Mouse (Mus musculus) mesoderm, embryonic 11.5 days (tissue): ENCODE measurements at regions not wholly inside any gene's neighbourhood (a gene's known extent, or its start where the extent isn't known, plus 50 kb on each side); places are given as distances from the start of the nearest gene placed in this dataset.
"Not testable (repeated sequence)": the region's sequence is repeated elsewhere in the genome, so short reads cannot be mapped to it uniquely, and the experiment has no call there.

ENCODE experiments used
- DNase-seq: peaks from one replicate; pipeline ENCODE4 v3.0.0-alpha.2; 2012; ENCODE audit warnings: low read depth, low spot score

DNA sequence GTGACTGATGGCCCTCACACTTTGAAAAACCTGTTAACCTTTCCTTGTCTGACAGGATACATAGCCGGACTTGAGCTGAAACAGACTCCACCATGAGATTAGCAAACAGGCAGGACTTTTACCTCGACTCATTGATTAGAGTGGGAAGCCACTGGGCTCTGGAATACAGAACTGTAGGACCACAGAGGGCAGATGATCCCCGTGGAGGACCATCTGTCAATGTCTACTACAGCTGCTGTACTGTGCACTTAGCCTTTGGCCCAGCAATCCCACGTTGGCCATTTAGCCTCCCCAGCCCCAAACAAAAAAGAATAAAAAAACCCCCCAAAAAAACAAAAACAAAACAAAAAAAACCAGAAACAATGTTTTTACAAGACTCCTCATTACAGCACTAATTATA is 103.9 kb upstream of the Dazl start:
- DNase-seq = no peak

DNA sequence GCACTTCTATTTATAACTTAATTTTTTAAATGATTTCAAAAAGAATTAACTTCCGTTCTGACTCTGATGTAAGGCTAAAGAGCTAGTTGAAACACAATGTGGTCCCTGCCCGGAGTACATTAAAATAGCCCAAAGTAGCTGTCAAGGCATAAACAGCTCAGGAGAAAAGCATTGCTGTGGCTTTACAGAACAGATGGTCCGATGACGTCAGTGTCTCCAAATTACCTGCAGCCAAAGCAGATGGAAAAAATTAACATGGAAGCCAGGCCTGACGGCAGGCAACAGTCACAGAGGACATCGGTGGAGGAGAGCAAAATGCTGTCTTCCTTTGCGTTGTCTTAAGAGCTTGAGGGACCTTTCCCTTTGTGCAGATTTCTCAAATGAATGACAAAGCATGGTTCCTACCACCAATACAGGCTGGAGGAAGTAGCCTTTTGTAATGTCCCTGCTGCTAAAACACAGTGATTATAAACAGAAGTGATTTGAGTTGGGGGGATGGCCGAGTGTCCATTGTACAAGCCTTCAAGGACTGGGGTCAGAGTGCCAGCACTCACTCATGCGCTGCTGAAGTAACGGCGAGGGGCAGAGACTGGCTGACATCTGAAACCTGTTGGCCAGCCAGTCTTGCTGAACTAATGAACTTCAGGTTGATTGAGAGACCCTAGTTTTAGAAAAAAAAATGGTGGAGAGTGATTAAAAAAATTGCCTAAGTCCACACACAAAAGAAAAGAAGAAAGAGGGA is 101.8 kb upstream of the Plcl2 start:
- peak; percentile 69 for DNase-seq

DNA sequence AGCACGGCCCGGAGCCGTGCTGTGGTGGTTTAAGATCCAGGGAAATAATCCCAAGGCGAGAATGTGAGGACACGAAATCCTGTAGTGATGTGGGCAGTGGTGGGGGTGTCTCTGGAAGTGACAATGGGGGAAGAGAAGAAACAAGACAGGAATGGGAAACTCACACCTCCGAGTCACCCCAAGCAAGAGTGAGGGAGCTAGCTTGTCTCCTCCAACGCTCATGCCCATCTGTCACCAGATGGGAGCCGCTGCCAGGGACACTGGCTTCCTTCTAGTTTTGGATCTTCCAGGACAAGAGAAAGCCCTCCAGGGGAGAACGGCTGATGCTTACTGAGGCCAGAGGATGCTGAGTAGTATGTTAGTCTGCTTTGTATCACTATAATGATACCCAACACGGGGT is 100.6 kb upstream of the Plcl2 start:
- no peak for DNase-seq

DNA sequence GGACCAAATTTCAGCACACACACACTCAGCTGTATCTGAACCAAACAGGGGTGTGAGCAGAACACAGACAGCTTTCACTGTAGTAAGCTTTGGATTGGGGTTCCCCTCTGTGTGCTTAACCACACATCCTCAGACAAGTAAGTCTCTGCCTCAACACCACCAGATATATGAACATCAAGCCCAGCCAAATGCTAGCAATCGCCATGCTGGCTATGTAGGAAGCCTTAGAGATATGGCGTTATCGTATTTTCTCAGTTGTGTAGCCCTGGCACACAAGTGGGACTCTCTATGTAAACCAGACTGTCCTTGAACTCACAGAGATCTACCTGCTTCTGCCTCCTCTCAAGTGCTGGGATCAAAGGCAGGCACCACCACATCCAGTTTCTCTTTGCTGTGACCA is 99.9 kb upstream of the Plcl2 start:
- no peak for DNase-seq

DNA sequence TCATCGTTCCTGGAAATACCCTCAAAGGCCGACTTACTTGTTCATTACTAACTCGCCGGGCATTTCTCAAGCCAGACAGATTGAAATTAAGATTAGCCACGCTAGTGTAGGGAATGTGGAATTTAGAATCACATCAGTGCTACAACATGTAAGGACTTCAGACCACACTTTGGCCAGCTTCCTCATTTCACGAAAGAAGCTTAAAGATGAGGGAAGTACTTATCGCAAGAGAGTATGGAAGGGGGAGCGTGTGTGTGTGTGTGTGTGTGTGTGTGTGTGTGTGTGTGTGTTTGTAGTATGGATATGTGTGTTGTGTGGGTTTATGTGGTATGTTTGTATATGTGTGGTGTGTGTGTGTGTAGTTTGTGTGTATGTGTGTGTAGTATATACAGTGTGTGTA is 99.3 kb upstream of the Plcl2 start:
- no peak for DNase-seq

DNA sequence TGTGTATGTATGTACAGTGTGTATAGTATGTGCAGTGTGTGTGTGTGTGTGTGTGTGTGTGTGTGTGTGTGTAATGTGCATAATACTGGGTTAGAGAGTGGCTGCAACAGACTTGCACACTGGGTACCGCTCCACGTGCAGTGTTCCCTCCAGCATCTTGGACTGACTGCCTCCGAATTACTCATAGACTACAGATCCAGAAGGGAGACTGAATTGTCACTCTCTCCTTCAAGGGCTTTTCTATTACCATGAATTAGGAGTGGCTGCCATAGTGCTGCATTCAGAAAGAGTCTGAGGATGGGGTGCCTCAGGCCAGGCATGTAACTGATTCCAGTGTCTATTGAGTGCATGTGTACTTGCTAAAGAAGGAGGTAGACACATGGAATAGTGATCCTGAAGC is 98.9 kb upstream of the Plcl2 start:
- DNase-seq = no peak

DNA sequence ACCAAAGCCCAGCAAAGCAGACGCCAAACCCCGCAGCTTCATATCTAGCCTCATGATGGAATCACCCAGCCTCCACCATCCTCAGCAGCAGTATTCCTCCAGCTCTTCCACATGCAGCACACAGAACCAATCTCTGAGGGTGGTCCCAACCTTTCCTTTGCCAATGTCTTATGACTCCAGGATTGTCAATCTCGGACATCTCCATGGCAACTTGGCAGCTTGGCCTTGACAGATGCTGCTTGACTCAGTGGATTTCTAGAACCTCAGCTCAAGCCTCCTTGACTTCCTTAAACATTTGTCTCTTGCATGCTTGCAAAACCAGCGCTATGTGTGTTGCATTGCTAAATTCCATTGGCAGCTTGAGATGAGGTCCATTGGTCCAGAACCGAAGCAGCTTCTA is 96.8 kb upstream of the Plcl2 start:
- no peak for DNase-seq

DNA sequence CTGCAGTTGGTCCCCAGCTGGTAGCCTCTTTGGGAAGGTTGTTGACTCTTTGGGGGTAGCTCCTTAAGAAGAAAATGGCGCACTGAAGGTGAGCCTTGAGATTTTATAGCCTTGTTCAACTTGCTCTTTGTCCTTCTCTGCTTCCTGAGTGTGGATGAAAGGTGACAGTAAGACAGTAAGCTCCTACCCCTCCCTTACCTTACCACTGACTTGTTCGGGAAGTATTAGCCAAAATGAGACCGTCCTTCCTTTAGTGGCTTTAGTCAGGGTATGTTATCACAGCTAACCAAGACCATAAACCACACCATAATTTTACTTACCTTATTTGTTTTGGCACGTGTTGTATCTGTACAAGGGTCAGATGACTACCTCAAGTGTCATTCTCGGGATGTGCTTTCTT is 95.3 kb upstream of the Plcl2 start:
- no peak for DNase-seq

DNA sequence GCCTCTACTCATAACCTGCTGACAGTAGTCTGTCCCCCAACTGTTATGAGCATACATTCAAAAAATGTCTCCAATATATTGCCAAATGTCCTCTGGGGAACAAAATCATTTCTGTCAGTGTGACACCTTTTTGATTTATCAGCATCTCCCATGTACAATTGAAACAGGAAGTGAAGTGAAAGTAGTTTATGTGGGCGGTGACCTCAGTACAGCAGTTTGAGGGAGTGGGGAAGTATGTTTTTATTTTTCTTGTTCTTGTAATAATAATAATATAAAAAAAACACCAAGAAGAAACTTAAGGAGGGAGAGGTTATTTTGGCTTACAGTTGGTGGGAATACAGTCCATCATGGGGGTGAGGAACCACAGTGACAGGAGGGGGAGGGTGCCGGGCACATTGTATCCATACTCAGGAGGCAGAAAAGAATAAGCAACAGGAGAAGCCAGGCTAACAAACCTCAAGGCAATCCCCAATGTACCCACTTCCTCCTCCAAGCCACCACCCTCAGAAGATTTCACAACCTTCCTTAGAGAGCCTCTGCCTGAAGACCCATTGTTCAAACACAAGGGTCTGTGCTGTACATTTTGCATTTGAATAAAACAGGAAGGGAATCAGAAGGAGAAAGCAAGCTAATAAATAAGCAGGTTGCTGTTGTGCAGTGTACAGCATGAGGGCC is 93.7 kb upstream of the Plcl2 start:
- DNase-seq = no peak

DNA sequence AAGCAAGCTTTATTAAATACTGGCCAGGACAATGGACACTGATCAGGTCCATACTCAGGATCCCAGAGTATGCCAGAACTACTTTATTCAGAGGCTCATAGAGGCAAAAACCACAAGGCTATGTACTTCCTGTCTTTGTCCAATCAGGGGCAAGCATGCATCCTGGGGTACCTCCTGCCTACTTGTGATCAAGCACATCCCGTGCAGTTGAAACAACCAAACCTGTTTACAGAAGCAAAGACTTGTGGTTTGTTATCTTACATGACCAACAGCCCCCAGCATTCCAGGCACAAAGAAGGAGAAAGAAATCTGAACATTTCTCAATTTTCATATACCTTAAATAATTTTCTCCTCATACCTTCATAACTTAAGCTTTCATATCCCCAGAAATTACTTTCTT is 93.1 kb upstream of the Plcl2 start:
- DNase-seq = no peak

DNA sequence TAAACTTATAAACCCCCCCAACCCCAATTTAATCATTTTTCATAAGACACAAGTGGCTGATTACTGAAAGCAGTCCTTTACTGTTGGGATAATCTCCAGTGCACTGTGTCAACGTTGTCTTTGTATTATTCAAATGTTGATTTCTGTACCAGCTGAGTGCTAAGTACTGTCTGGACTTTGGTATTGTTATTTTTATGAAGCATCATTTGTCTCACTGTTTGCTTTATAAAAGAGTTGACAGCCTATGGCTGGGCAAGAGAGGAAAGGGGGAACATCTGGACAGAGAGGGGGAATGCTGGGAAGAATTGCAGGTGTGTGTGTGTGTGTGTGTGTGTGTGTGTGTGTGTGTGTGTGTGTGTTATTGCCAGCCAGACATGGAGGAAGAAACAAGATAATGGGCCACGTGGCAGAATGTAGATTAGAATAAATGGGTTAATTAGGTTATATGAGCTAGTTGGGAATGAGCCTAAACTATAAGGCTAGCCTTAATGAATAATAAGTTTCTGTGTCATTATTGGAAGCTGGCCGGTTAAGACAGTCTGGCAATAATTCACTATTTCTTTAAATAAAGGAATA is 92.6 kb upstream of the Plcl2 start:
- no peak for DNase-seq

DNA sequence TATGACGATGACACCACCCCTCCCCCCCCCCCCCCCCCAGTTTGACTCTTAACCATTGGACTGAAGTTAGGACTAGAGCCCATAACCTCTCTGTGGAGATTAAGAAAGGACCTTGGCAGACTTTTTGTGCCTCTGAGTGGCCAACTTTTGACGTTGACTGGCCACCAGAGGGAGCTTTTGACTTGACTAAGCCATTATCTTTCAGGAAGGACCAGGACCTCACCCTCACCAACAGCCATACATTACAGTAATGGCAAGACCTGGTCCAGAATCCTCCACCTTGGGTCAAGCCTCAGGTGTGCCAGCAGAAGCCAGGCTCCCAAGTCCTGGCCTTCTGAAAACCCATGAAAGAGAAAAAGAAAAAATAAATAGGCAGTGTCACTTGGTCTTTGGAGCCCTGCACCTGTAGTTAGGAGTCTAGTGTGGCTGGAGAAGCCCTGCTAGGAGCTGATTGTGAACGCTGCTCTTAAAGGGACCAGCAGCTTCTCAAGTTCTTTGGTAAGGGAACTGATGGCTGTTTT is 90.3 kb upstream of the Plcl2 start:
- no peak for DNase-seq

DNA sequence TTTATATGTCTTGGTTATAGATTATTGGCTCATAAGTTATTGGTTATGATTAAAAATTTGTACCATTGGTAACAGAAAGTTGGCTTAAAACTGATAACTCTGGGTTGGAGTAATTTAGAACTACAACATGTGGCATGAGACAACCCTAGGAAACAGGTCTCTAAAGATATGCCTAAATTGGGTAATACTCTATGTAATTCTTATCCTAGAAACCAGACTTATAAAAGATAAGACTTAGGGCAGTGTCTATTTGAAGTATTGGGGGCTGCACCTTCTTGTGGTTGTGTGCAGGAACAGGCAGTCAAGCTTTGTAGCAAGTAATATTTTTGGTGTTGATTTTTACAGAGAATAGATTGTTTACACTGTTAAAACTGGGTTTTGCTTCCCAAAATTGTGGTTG is 89.7 kb upstream of the Plcl2 start:
- DNase-seq = not testable (repeated sequence)

DNA sequence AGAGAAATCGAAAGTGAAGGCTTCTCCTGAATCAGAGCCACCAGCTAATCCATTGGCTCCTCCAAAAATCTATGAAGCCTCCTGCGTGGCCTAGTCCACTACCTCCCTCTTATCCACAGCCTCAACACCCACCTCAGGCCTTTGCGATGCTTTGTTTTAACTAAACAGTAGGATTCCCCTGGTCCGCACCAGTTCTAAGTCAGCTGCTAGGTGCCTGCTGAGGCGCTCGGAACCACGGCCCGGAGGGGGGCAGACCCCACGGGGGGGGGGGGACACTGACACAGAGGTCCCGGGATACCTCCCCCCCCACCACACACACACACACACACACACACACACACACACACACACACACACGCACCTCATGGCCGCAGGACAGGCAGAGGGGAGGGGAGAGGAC is 89.2 kb upstream of the Plcl2 start:
- peak; percentile 86 for DNase-seq

DNA sequence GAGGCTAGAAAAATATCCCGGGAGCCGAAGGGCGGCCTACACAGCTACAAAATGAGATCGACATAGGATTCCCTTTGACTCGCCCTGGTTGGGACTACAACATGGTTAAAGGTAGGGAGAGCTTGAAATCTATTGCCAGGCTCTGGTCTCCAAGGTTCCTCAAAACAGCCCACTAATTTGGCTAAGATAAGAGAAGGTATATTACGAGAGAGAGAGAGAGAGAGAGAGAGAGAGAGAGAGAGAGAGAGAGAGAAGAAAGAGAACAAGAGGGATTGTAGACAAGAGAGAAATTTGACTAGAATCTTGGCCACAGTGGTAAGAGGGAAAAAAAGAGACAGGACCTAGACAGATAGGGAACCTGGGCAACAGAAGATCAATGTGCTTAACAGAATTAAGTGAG is 88.5 kb upstream of the Plcl2 start:
- DNase-seq = no peak

DNA sequence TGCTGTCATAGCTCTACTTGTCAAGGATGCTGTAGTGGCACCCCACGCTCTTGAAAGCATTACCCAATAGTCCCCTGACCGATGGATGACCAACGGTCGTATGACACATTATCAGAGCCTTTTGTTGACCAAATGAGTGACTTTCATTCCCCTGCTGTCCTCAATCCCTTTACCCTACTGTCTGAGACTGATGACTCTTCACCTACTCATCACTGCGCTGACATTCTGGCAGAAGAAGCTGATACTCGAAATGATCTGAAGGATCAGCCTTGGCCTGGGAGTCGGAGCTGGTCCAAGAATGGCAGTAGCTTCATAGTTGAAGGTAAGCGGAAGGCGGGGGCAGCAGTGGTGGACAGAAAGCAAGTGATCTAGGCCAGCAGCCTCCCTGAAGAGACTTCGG is 87.7 kb upstream of the Plcl2 start:
- no peak for DNase-seq

DNA sequence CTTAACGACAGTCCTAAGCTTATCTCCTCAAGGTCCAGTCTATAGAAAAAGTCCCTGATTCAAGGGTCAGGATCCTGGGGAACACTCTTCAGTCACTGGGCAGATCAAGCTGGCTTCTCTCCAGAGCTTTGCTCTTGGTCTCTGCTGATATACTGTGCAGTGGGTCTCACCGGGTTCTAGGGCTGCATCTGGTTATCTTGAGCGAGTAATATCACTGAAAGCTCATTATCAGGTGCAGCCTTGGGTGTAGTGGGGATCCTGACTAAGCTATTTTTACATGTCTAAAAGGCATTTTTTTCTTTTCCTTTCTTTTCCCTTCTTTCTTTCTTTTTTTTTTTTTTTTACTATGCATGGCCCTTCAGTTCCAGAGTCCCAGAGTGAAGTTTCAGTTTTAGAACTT is 84.1 kb upstream of the Plcl2 start:
- no peak for DNase-seq

DNA sequence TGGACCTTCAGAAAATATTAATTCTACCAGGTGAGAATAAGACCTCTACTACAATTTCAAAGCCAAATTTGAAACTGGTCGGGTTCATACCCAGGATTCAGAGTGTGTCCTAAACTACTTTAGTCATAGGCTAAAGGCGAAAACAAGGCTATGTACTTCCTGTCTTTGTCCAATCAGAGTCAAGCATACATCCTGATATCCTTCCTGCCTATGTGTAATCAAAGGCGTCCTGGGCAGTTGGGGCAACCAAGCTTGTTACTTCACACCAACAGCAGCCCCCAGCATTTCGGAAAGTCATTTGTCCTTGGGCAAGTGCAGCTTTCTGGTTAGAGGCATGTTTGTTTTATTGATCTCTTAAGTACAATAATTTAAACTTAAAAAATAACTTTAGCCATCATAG is 83.7 kb upstream of the Plcl2 start:
- DNase-seq = no peak

DNA sequence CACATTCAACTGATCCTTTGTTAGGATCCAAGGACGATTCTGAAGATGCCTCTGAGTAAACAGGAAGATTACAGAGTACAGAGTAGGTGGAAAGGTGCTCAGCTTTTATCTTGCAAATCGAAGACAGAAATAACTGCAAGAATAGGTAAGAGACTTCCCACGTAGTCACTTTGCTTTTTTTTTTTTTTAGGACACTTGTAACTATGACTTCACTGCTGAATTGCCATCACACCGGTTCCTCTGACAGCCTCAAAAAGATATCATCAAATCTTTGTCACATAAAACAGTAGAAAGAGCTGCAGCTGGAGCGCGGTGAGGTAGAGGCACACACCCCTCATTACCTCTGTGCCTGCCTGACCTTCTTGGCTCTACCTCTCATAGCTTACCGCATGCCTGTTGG is 83.1 kb upstream of the Plcl2 start:
- DNase-seq = no peak

DNA sequence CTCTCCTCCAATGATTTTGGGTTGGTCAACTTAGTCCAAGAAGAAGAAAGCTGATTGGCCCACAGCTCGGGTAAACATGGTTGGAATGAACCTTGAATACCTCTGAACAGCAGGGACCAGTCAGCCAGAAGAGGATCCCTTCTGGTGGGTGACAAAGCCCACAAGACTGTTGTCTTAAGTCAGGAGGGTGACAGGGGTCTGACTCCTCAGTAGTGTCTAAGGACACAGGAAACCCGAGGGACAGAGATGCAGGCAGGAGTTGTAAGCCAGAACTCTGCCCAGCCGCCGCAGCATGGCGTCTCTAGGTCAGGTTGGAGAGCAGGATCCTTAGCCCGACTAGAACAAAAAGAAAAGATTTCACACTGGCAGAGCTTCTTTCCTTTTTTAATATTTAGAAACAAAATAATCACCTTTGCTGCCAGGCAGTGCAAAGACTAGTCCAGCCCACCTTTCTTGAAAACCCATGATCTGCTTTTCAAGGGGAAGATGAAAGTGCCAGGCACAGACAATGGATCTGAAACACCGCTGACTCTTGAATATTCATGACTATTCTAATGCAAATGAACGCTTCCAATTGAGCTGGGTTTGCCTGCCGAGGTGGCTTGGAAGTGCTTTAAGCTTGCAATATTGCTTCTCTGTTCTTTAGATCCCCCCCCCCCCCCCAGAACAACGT is 81.7 kb upstream of the Plcl2 start:
- peak; percentile 29 for DNase-seq

DNA sequence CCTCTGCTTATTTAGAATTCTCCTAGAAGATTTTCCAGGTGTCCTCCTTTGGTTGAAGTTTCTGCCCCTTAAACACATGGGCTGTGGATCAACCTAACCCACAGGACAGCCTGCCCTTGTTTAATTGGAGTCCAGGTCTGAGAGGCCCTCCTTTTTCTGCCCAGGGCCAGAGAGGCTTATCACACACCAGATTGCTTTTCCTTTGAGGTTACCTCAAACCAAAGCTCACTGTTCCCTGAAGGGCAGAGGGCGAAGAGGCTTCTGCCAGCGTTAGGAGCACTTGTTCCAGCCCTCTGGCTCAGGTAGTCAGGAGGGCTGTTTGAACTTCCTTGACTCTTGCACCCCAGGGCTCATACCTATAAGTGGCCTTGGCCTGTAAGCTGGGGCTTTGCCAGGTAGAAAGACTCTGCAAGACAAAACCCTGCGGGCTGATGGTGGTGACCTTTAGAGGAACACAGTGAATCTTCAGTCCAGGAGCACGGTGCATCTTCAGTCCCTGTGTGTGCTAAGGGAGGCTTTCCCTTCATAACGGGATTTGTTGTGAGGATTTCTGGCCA is 81.1 kb upstream of the Plcl2 start:
- DNase-seq = no peak

DNA sequence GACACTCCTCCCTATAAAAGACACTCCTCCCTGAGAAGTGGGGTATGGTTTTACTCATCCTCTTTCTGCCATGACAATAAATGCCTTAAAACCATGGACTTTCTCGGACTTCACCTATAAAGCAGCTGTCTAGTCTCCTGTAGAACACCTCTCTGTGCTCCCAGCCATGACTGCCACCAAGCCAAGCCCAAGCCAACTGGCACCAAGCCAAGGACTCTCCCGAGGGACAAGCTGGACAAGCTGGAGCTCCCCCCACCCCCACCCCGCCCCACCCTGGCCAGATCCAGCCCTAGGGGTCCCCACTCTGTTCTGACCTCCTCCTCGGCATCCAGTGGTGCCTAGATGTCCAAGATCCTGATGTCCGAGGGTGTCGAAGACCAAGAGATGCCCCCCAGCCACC is 76.6 kb upstream of the Plcl2 start:
- no peak for DNase-seq
